Comparison of ENCODE assay signal across 10 mouse cellular contexts in the genomic region with DNA sequence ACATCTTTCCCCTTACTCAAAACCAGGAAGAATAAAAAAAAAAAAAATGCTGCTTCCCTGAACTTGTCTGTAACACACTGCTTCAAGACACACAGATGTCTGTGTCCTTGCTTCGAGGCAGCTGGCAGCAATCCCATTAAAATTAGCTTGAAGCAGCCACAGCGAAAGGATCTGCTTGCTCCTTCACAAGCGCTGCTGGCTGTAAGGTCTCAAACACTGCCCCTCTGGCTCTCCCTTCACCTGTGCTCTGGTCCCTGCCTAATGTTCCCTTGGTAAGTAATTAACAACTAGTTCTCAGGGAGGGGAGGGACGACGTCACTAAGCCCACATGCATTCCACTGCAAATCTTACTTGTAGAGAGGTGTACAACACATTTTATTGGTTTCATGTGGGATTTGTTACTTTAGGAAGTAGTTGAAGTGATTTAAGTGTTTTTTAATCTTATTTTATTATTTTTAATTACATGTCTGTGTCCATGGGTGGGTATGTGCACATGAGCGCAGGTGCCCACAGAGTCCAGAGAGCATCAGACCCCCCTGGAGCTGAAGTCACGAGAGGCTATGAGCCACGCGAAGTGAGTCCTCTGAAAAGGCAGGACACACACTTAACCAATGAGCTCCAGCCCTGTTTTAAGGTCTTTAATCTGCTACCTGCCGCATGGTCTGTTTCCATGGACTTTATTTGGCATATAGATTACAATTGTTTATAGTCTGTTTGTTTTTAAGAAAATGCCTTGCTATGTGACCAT.
A peak's percentile ranks its signal among the peaks of the same experiment; 100 is the strongest.
DNase-seq lines count a peak whose midpoint lies in the region; ATAC-seq and TF ChIP-seq lines count a peak whose summit lies in the region.
"Had no signal": no experiment of that assay in that cellular context is flagged by ENCODE, and none has a peak within 500 bp of the region (broad histone marks: within the 10 kb centered on the region; RNA-seq: fewer than 3 reads in every experiment).

No protein-coding gene starts in this region.

- no peak overlapping the region for H3K27ac ChIP-seq in forebrain, embryonic 14.5 days (ENCODE audit: low read depth, low read length)
- no peak overlapping the region for H3K27ac ChIP-seq in stomach, postnatal 0 days (replicated peaks)
- H3K27ac ChIP-seq: neural tube, embryonic 13.5 days had no signal

- peak; percentile 22 to 23 for DNase-seq in layer of hippocampus, postnatal 10 days (ENCODE audit: low spot score in 2 of 2)
- no peak for DNase-seq in layer of hippocampus, adult 9-11 months
- peak; percentile 60 for DNase-seq in brain, adult 2 months (ENCODE audit: low read depth, low spot score)
- peak; percentile 77 for DNase-seq in forebrain, embryonic 14.5 days (ENCODE audit: low spot score)
- peak; percentile 63 for DNase-seq in kidney, postnatal 10 days
- DNase-seq in embryo, embryonic 11 days, result no peak
- no peak for DNase-seq in stomach, postnatal 0 days (ENCODE audit: low spot score)

- peak; percentile 73 for ATAC-seq in forebrain, embryonic 14.5 days
- ATAC-seq in stomach, postnatal 0 days (ENCODE audit: low FRiP score, low TSS enrichment), result no peak

- no peaks in the 10 kb centered on the region for H3K27me3 ChIP-seq in forebrain, embryonic 14.5 days (replicated peaks; ENCODE audit: control insufficient read depth, insufficient read depth, low read length)
- H3K27me3 ChIP-seq in stomach, postnatal 0 days (ENCODE audit: control insufficient read depth, insufficient read depth, low read length), result no peaks in the 10 kb centered on the region
- H3K27me3 ChIP-seq: neural tube, embryonic 13.5 days had no signal

- no peak overlapping the region for H3K4me2 ChIP-seq in forebrain, embryonic 14.5 days (ENCODE audit: low read length)
- no peak overlapping the region for H3K4me2 ChIP-seq in stomach, postnatal 0 days (replicated peaks; ENCODE audit: low read depth)
- H3K4me2 ChIP-seq: heart, embryonic 11.5 days; neural tube, embryonic 13.5 days had no signal

- WGBS in forebrain, embryonic 14.5 days, result 53% methylated on average over 10 of the region's 10 CpGs
- 63% methylated on average over 10 of the region's 10 CpGs for WGBS in stomach, postnatal 0 days

- no peak overlapping the region for H3K4me3 ChIP-seq in forebrain, embryonic 14.5 days (ENCODE audit: low read depth, low read length)
- H3K4me3 ChIP-seq in stomach, postnatal 0 days (ENCODE audit: low read depth, low read length), result no peak overlapping the region
- H3K4me3 ChIP-seq: erythroblast, embryonic 14.5 days; neural tube, embryonic 13.5 days had no signal

- no peak for TF ChIP-seq CTCF in stomach, postnatal 0 days (IDR thresholded peaks at IDR 0.05; ENCODE audit: low read depth)

- no peaks in the 10 kb centered on the region for H3K9me3 ChIP-seq in forebrain, embryonic 14.5 days (replicated peaks; ENCODE audit: control insufficient read depth, low read length)
- no peaks in the 10 kb centered on the region for H3K9me3 ChIP-seq in stomach, postnatal 0 days (ENCODE audit: control insufficient read depth, low read length)
- H3K9me3 ChIP-seq: neural tube, embryonic 13.5 days had no signal

- peaks cover 5% of the 10 kb centered on the region for H3K4me1 ChIP-seq in forebrain, embryonic 14.5 days (ENCODE audit: control insufficient read depth, insufficient read depth, low read length)
- no peaks in the 10 kb centered on the region for H3K4me1 ChIP-seq in stomach, postnatal 0 days (replicated peaks; ENCODE audit: control insufficient read depth, insufficient read depth)

- TF ChIP-seq EP300 in stomach, postnatal 0 days (optimal IDR thresholded peaks at IDR 0.05), result no peak

- H3K9ac ChIP-seq in forebrain, embryonic 14.5 days (ENCODE audit: low read length), result no peak overlapping the region
- no peak overlapping the region for H3K9ac ChIP-seq in stomach, postnatal 0 days (ENCODE audit: low read length)
- H3K9ac ChIP-seq: neural tube, embryonic 13.5 days had no signal

- no peaks in the 10 kb centered on the region for H3K36me3 ChIP-seq in forebrain, embryonic 14.5 days (ENCODE audit: control insufficient read depth, insufficient read depth, low read length)
- H3K36me3 ChIP-seq in stomach, postnatal 0 days (ENCODE audit: control insufficient read depth, insufficient read depth, low read length), result no peaks in the 10 kb centered on the region
- H3K36me3 ChIP-seq: neural tube, embryonic 13.5 days had no signal

Comparison
In these comparisons a context has a peak if more than half of its experiments do, and no peak if none do; other contexts are left out.
1. DNase-seq: peak in layer of hippocampus, postnatal 10 days (2 of 2), brain, adult 2 months (single experiment), forebrain, embryonic 14.5 days (single experiment) and kidney, postnatal 10 days (single experiment); none in layer of hippocampus, adult 9-11 months (single experiment), embryo, embryonic 11 days (single experiment) and stomach, postnatal 0 days (single experiment).